Mouse (Mus musculus) myocyte (in vitro differentiated cells): ENCODE data around the gene Eya4.

Experiments used
- E2F4 ChIP-seq: IDR thresholded peaks from one replicate; pipeline ENCODE4 v1.6.1; 2011; ENCODE audit warnings: mild to moderate bottlenecking, control low read depth, moderate library complexity; ENCODE audit not compliant: insufficient read depth
- MAX ChIP-seq: IDR thresholded peaks from one replicate; pipeline ENCODE4 v1.6.1; 2011; ENCODE audit warnings: low read depth, mild to moderate bottlenecking, control low read depth
- MYOG ChIP-seq, 3 experiments: IDR thresholded peaks; one replicate each; pipeline ENCODE4 v1.6.1; 2011; ENCODE audit warnings: control low read depth in 2 of 3, low read depth in 2 of 3, mild to moderate bottlenecking in 2 of 3; ENCODE audit not compliant: insufficient read length in 2 of 3, control insufficient read depth in 1 of 3, insufficient read depth in 1 of 3
- POLR2A ChIP-seq: IDR thresholded peaks from one replicate; pipeline ENCODE4 v1.6.1; 2011; ENCODE audit warnings: low read depth, mild to moderate bottlenecking, control low read depth, moderate library complexity; ENCODE audit not compliant: insufficient read length
- POLR2AphosphoS2 ChIP-seq: IDR thresholded peaks from one replicate; pipeline ENCODE4 v1.6.1; 2011; ENCODE audit warnings: low read depth, control low read depth; ENCODE audit not compliant: insufficient read length
- TCF3 ChIP-seq: IDR thresholded peaks from one replicate; pipeline ENCODE4 v1.6.1; 2011; ENCODE audit warnings: low read depth, control low read depth; ENCODE audit not compliant: insufficient read length
- USF1 ChIP-seq: IDR thresholded peaks from one replicate; pipeline ENCODE4 v1.6.1; 2011; ENCODE audit warnings: low read depth, mild to moderate bottlenecking, control low read depth, moderate library complexity

- TF ChIP-seq POLR2A (no peak), E2F4 (no peak), USF1 (no peak), MAX (no peak), TCF3 (no peak), MYOG (IDR thresholded peaks at IDR 0.05; ENCODE audit: control insufficient read depth in 1 of 3, insufficient read depth in 1 of 3, insufficient read length in 2 of 3, low read depth in 2 of 3) (no peak), POLR2AphosphoS2 (no peak)
Observed at GRCm38 (mm10) chr10:23363866-23364265, 13.3 kb upstream of the Eya4 start.
